Mouse (Mus musculus) forebrain, embryonic 11.5 days (tissue): ENCODE data around the gene Atg4d. TPM values are rescaled to one million over a fixed set of nuclear protein-coding genes. Genes with fewer than 3 reads are reported as not detected.

Source experiments
- ATAC-seq: fragments of 200-750 bp; cut with Nextera tagmentation; replicated peaks from 2 replicates; pipeline ENCODE4 v1.8.0; 2017; ENCODE audit warnings: moderate TSS enrichment; ENCODE audit not compliant: low FRiP score
- DNase-seq: peaks from one replicate; pipeline ENCODE4 v3.0.0-alpha.2; 2017; ENCODE audit warnings: low spot score
- H3K27ac ChIP-seq: fragments of 300-500 bp; sonication (generic); 2 replicates; pipeline ENCODE4 v1.5.1; 2014; ENCODE audit warnings: low read depth, low read length
- H3K27me3 ChIP-seq: fragments of 300-500 bp; sonication (generic); 2 replicates; pipeline ENCODE4 v1.6.1; 2014; ENCODE audit warnings: mild to moderate bottlenecking, low read length, mixed read lengths; ENCODE audit not compliant: control insufficient read depth, insufficient read depth
- H3K36me3 ChIP-seq: fragments of 300-500 bp; sonication (generic); 2 replicates; pipeline ENCODE4 v1.6.1; 2014; ENCODE audit warnings: mild to moderate bottlenecking, low read length, moderate library complexity, mixed read lengths; ENCODE audit not compliant: control insufficient read depth, insufficient read depth
- H3K4me1 ChIP-seq: fragments of 300-500 bp; sonication (generic); replicated peaks from 2 replicates; pipeline ENCODE4 v1.6.1; 2014; ENCODE audit warnings: low read length, mixed read lengths; ENCODE audit not compliant: control insufficient read depth, insufficient read depth
- H3K4me2 ChIP-seq: fragments of 300-500 bp; sonication (generic); 2 replicates; pipeline ENCODE4 v1.6.1; 2014; ENCODE audit warnings: low read depth, mild to moderate bottlenecking, low read length, moderate library complexity, mixed read lengths; ENCODE audit not compliant: severe bottlenecking
- H3K4me3 ChIP-seq: fragments of 300-500 bp; sonication (generic); 2 replicates; pipeline ENCODE4 v1.5.1; 2014; ENCODE audit warnings: low read depth, low read length
- H3K9ac ChIP-seq: fragments of 300-500 bp; sonication (generic); 2 replicates; pipeline ENCODE4 v1.6.1; 2014; ENCODE audit warnings: low read length
- H3K9me3 ChIP-seq: fragments of 300-500 bp; sonication (generic); 2 replicates; pipeline ENCODE4 v1.6.1; 2016; ENCODE audit warnings: low read length, mixed read lengths; ENCODE audit not compliant: control insufficient read depth
- whole genome bisulfite sequencing: fragments of 180-500 bp; shearing (Covaris S2); extraction: QIAGEN DNeasy Blood & Tissue Kit; methylation state at CpG from one replicate; pipeline ENCODE4 v1.1.7; 2014; 5-methylcytosine and 5-hydroxymethylcytosine counted together
- polyA plus RNA-seq: library from polyadenylated mRNA; unstranded; fragments of >200 nt; fragmentation: Nextera tagmentation; extraction: Ambion mirVana; gene quantifications from 2 replicates; pipeline ENCODE4 v1.2.1, GENCODE M21; 2014

The Atg4d gene
- polyA plus RNA-seq, 1 experiment from 2014 or later, result 55.7 TPM

DNA sequence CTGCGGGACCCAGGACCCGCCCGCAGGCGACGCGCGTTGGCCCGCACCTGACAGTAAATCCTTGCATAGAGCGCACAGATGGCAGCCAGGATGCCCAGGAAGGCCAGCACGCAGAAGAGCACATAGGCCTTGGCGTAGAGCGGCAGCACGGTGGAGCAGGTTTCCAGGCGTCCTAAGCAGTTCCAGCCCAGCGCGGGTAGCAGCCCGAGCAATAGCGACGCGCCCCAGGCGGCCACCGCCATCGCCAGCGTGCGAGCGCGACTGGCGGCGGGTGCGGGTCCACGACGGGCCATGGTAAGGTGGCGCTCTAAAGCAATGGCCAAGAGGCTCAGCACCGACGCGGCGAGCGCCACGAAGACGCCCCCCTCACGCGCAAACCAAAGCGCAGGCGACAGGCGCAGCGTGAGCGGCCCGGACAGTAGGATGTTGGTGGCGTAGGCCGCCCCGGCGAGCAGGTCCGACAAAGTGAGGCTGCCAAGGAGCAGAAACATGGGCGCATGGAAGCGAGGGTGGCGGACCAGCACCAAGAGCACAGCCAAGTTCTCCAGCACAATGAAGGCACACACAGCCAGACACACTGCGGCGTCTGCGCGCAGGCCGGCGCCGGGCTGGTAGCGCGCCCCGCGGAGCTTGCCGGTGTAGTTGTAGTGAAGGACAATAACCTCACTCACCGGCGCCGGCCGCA, 20.5 kb upstream of the Atg4d start:
- Histone ChIP-seq H3K9me3 (no peaks in the 10 kb centered on the region), H3K27ac (no peak overlapping the region), H3K4me1 (peaks cover 10% of the 10 kb centered on the region; the same call in 1 of the 2 replicates), H3K36me3 (no peaks in the 10 kb centered on the region), H3K9ac (no peak overlapping the region; the same call in 1 of the 2 replicates), H3K4me3 (peak overlapping the region; percentile 25), H3K27me3 (peaks cover 70% of the 10 kb centered on the region), H3K4me2 (peak overlapping the region; percentile 54)
- DNase-seq, result peak; percentile 59
- under 1% methylated on average over 72 of the region's 72 CpGs for WGBS
- no peak for ATAC-seq

DNA sequence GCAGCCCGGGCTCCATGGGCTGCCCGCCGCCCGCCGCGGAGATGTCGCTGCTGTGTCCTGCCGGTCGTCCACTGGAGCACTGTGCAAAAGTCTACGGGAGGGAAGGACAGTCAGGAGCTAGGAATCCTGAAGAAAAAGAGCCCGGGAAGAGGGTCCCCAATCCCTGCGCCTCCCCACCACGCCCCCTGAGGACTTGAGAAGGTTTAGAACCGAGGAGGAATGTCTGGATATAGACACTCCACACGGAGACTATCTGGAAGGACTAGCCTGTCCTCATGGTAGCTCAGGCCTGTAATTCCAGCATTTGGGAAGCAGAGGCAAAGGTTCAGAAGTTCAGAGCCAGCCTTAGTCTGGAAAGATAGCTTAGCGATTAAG, 20.0 kb upstream of the Atg4d start:
- Histone ChIP-seq H3K36me3 (no peaks in the 10 kb centered on the region), H3K9ac (no peak overlapping the region; the same call in 1 of the 2 replicates), H3K27me3 (peaks cover 75% of the 10 kb centered on the region), H3K4me3 (peak overlapping the region; percentile 25), H3K27ac (no peak overlapping the region), H3K9me3 (no peaks in the 10 kb centered on the region), H3K4me1 (peaks cover 10% of the 10 kb centered on the region; the same call in 1 of the 2 replicates), H3K4me2 (peak overlapping the region; percentile 54)
- WGBS, result 1% methylated on average over 16 of the region's 16 CpGs
- no peak for DNase-seq
- ATAC-seq, result no peak

DNA sequence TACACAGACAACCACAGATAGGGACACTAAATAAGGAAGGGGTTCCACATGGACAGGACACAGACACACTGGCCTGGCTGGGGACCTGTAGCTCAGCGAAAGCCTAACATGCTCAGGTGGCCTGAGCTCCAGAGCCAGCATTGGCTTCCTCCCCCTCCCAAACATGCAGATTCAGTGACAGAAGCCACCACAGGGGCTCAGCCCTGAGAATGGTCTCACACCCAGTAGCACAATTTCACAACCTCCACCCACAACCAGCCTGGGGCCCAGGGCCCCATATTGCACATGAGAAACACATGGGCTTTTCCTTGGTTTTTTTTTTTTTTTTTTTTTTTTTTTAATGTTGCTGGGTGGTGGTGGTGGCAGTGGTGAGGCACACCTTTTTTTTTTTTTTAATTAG, 18.8 kb upstream of the Atg4d start:
- no peak for ATAC-seq
- Histone ChIP-seq H3K27ac (no peak overlapping the region), H3K27me3 (peaks cover 82% of the 10 kb centered on the region), H3K4me2 (no peak overlapping the region), H3K9me3 (no peaks in the 10 kb centered on the region), H3K4me3 (no peak overlapping the region), H3K9ac (no peak overlapping the region), H3K36me3 (no peaks in the 10 kb centered on the region), H3K4me1 (peaks cover 10% of the 10 kb centered on the region; the same call in 1 of the 2 replicates)
- no peak for DNase-seq
- WGBS, result 55% methylated on average over 1 of the region's 1 CpGs

DNA sequence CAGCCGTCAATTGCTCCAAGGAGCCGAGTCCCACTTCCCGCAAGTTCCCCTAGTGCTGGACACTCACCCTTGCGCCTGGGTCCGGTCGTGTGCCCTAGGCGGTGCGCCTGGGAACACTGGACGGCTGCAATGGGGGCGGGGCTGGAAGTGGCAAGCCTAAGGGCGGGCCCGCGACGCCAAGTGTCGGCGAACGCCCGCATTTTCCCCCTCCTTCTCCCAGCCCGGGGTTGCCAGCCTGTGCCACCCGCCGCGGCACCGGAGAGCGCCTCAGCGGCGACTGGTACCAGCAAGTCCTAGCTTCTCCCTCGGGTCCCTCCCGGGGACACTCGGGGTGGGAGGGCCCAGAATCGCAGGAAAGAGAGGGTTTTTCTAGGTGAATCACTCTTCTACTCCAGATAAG, 16.8 kb upstream of the Atg4d start, which contains the start of gene S1pr5:
TSS of gene S1pr5 (minus strand) at position 118 of the 400 bp plus-strand sequence.
- no peak within 1 kb of the TSS for H3K4me2 ChIP-seq
- ATAC-seq, result no peak
- WGBS, result under 1% methylated on average over 30 of the region's 30 CpGs

DNA sequence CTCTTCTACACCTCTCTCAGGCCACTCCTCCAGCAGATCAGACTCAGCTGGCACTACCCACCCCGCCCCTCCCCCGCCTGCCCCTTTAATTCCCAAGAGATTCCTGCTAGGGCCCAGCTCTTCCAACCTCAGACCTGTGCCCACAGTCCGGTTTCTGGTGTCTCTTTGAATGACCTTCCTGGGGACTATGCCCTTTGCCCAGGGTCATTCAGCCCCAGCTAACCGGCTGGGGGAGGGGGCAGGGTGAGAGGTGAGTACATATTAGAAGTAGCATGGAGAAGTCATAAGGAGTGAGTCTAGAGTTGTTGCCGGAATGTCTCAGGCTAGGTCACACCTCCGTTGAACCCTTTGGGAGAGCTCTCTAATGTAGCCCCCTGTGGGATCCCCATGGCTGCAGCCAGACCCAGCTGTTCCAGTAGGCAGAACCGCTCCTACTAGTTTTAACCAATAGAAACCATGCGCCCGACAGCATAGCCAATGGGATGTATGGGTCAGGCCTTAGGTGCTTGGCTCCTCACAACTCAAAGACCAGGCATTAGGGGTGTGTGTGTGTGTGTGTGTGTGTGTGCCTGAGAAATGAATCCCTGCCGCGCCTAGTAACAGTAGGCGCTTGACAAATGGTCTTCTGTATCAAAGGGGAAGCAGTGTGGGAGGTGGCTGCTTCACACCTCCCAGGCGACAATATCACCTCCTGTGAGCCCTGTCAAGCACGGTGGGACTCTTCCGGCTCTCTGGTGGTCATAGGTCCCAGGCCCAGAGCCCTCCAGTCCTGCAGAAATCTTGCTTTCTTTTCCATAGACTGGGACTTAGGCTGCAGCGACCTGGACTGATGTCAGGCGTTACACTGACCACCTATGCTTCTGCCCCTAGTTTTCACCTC, 15.2 kb upstream of the Atg4d start:
- Histone ChIP-seq H3K4me1 (peaks cover 2% of the 10 kb centered on the region; the same call in 1 of the 2 replicates), H3K36me3 (no peaks in the 10 kb centered on the region), H3K9me3 (no peaks in the 10 kb centered on the region), H3K27ac (no peak overlapping the region), H3K27me3 (peaks cover 53% of the 10 kb centered on the region), H3K4me3 (no peak overlapping the region), H3K9ac (no peak overlapping the region), H3K4me2 (no peak overlapping the region)
- WGBS, result 37% methylated on average over 17 of the region's 17 CpGs
- no peak for DNase-seq
- no peak for ATAC-seq

More for the DNA sequence above, 16.8 kb upstream of the Atg4d start, which contains the start of gene S1pr5:
- Histone ChIP-seq H3K9me3 (no peaks in the 10 kb centered on the region), H3K9ac (no peak within 1 kb of the TSS), H3K4me3 (peak within 1 kb of the TSS; percentile 2; the same call in 1 of the 2 replicates), H3K27me3 (peaks cover 69% of the 10 kb centered on the region), H3K4me1 (peaks cover 10% of the 10 kb centered on the region; the same call in 1 of the 2 replicates), H3K36me3 (no peaks in the 10 kb centered on the region), H3K27ac (no peak within 1 kb of the TSS)
- no peak for DNase-seq

DNA sequence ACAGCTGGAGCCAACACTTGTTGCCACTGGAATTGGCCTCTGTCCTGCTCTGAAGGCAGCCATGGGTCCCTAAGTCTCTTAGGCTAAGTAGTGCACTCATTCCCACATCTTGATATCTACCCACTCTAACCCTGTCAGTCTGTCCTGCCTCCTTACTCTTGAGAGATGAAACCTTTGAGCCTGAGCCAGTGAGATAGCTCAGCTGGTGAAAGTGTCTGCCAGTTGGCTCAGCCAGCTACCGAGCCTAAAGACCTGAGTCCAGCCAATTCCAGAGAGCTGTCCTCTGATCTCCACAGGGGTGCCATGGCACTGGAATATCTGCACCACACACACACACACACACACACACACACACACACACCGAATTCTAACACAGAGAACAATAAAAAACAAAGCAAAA, 14.6 kb upstream of the Atg4d start:
- Histone ChIP-seq H3K9me3 (no peaks in the 10 kb centered on the region), H3K4me2 (no peak overlapping the region), H3K4me3 (no peak overlapping the region), H3K27me3 (peaks cover 47% of the 10 kb centered on the region), H3K27ac (no peak overlapping the region), H3K36me3 (no peaks in the 10 kb centered on the region), H3K9ac (no peak overlapping the region), H3K4me1 (peaks cover 2% of the 10 kb centered on the region; the same call in 1 of the 2 replicates)
- 77% methylated on average over 2 of the region's 2 CpGs for WGBS
- no peak for ATAC-seq
- no peak for DNase-seq

DNA sequence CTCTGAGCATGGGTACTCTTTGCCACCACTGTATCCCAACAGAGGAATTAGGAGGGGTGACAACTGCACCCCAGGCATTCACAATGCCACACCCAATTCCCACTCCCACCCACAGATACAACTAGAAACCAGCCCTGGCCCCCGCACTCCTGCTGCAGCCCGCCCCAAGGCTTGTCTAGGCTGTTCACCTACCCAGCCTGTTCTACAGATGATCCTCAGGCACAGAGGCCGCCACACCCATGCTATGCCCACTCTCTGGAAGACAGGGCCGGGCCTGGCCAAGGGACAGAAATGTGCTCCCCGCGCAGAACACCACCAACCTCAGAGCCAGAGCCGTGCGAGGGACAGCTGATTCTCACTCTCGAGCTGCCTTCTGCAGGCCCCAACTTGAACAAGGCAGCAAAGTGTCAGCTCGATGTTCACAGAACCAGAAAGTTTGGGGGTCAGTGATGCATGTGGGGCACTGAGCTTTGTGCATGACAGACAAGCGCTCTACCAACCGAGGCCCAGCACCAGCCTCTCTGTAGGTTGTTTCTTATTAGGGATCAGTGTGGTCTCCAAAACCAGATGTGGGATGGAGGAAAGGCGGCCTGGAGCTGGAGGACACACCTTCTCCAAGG, 13.9 kb upstream of the Atg4d start:
- Histone ChIP-seq H3K4me1 (peaks cover 2% of the 10 kb centered on the region; the same call in 1 of the 2 replicates), H3K27ac (no peak overlapping the region), H3K9ac (no peak overlapping the region), H3K4me3 (no peak overlapping the region), H3K4me2 (no peak overlapping the region), H3K9me3 (no peaks in the 10 kb centered on the region), H3K27me3 (peaks cover 40% of the 10 kb centered on the region), H3K36me3 (no peaks in the 10 kb centered on the region)
- ATAC-seq (no peak), DNase-seq (no peak)
- WGBS, result 74% methylated on average over 13 of the region's 13 CpGs

DNA sequence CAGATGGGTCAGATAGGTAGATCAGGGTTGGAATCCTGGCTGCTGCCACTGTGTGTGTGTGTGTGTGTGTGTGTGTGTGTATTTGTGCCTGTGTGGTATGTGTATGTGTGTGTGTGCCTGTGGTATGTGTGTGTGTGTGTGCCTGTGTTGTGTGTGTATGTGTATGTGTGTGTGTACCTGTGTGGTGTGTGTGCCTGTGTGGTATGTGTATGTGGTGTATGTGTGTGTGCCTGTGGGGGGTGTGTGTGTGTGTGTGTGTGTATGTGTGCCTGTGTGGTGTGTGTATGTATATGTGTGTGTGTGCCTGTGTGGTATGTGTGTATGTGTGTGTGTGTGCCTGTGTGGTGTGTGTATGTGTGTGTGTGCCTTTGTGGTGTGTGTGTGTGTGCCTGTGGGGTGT, 10.4 kb upstream of the Atg4d start:
- H3K9ac ChIP-seq, result no peak overlapping the region
- no peaks in the 10 kb centered on the region for H3K36me3 ChIP-seq
- no peaks in the 10 kb centered on the region for H3K9me3 ChIP-seq
- no peak overlapping the region for H3K4me2 ChIP-seq
- no peaks in the 10 kb centered on the region for H3K4me1 ChIP-seq
- no peak for ATAC-seq
- DNase-seq, result no peak
- H3K27me3 ChIP-seq, result peaks cover 11% of the 10 kb centered on the region
- no peak overlapping the region for H3K4me3 ChIP-seq
- no peak overlapping the region for H3K27ac ChIP-seq
